Mouse (Mus musculus) CH12.LX (cell line): Measurements from ENCODE around the gene Catip. TPM values are rescaled to one million over a fixed set of nuclear protein-coding genes. Genes with fewer than 3 reads are reported as not detected.
A peak's percentile ranks its signal among the peaks of the same experiment; 100 is the strongest.

Source experiments
- DNase-seq: peaks from one replicate; pipeline ENCODE4 v3.0.0-alpha.2; 2013; ENCODE audit errors: extremely low read depth
- H3K27ac ChIP-seq: 2 replicates; pipeline ENCODE4 v1.5.1; 2012; ENCODE audit warnings: low read depth, mild to moderate bottlenecking, control low read depth, moderate library complexity; ENCODE audit not compliant: insufficient read depth
- H3K27me3 ChIP-seq: replicated peaks from 2 replicates; pipeline ENCODE3; 2012; ENCODE audit warnings: inconsistent platforms
- H3K36me3 ChIP-seq, 2 experiments: replicated peaks in 1 of 2; 2 replicates each; pipeline versions ENCODE3 to v1.6.1; 2012; ENCODE audit warnings: inconsistent platforms in 1 of 2, low read length in 1 of 2, mild to moderate bottlenecking in 1 of 2, mixed read lengths in 1 of 2, moderate library complexity in 1 of 2; ENCODE audit not compliant: control insufficient read depth in 1 of 2, insufficient read depth in 1 of 2
- H3K4me1 ChIP-seq, 2 experiments: 2 replicates each; pipeline ENCODE4 v1.6.1; 2012; ENCODE audit warnings: inconsistent platforms in 1 of 2, moderate library complexity in 1 of 2; ENCODE audit not compliant: insufficient read depth in 2 of 2, control insufficient read depth in 1 of 2
- H3K4me2 ChIP-seq: 2 replicates; pipeline ENCODE4 v1.6.1; 2012; ENCODE audit warnings: low read depth, mild to moderate bottlenecking, control low read depth; ENCODE audit not compliant: poor library complexity, insufficient read depth, severe bottlenecking
- H3K4me3 ChIP-seq, 3 experiments: fragments of 150-350 bp in 1 of 3; sonication (generic) in 1 of 3; replicated peaks in 1 of 3; 2 replicates each; pipeline versions ENCODE3 to v1.5.1; 2011 to 2012; ENCODE audit warnings: low read depth in 2 of 3, low read length in 2 of 3, mild to moderate bottlenecking in 2 of 3, moderate library complexity in 2 of 3, control low read depth in 1 of 3, improper control_type of control experiment in 1 of 3, inconsistent platforms in 1 of 3, mixed read lengths in 1 of 3; ENCODE audit not compliant: poor library complexity in 1 of 3
- H3K79me2 ChIP-seq: replicated peaks from 2 replicates; pipeline ENCODE4 v1.6.1; 2012; ENCODE audit warnings: mild to moderate bottlenecking, moderate library complexity; ENCODE audit not compliant: control insufficient read depth, poor library complexity, insufficient read depth, severe bottlenecking; ENCODE audit errors: extremely low read depth
- H3K9ac ChIP-seq: 2 replicates; pipeline ENCODE4 v1.6.1; 2012; ENCODE audit warnings: low read depth, mild to moderate bottlenecking, control low read depth, moderate library complexity; ENCODE audit not compliant: insufficient read depth
- H3K9me3 ChIP-seq: replicated peaks from 2 replicates; pipeline ENCODE3; 2012; ENCODE audit warnings: low read length, inconsistent platforms, mixed read lengths
- BHLHE40 ChIP-seq: IDR thresholded peaks from 2 replicates; pipeline ENCODE4 v1.6.1; 2011; ENCODE audit warnings: mild to moderate bottlenecking, low read depth, low read length, improper control_type of control experiment
- CHD2 ChIP-seq: IDR thresholded peaks from 2 replicates; pipeline ENCODE4 v1.6.1; 2011; ENCODE audit warnings: low read length, improper control_type of control experiment
- ELF1 ChIP-seq: IDR thresholded peaks from 2 replicates; pipeline ENCODE4 v1.6.1; 2014; ENCODE audit warnings: low read depth, mild to moderate bottlenecking, inconsistent platforms, low read length, improper control_type of control experiment
- EP300 ChIP-seq: IDR thresholded peaks from 2 replicates; pipeline ENCODE4 v1.6.1; 2011; ENCODE audit warnings: low read length, improper control_type of control experiment
- ETS1 ChIP-seq: conservative IDR thresholded peaks from 2 replicates; pipeline ENCODE4 v1.6.1; 2012; ENCODE audit warnings: low read depth, mild to moderate bottlenecking, inconsistent platforms, low read length, improper control_type of control experiment, moderate library complexity
- GABPA ChIP-seq: IDR thresholded peaks from 2 replicates; pipeline ENCODE4 v1.6.1; 2012; ENCODE audit warnings: low read depth, low read length, improper control_type of control experiment, inconsistent platforms; ENCODE audit not compliant: insufficient replicate concordance
- HCFC1 ChIP-seq: IDR thresholded peaks from 2 replicates; pipeline ENCODE4 v1.6.1; 2012; ENCODE audit warnings: low read depth, mild to moderate bottlenecking, inconsistent platforms, low read length, improper control_type of control experiment
- IRF4 ChIP-seq: IDR thresholded peaks from 2 replicates; pipeline ENCODE4 v1.6.1; 2014; ENCODE audit warnings: low read depth, mild to moderate bottlenecking, inconsistent platforms, low read length, improper control_type of control experiment
- JUN ChIP-seq: IDR thresholded peaks from 2 replicates; pipeline ENCODE4 v1.6.1; 2011; ENCODE audit warnings: low read depth, mild to moderate bottlenecking, low read length, improper control_type of control experiment, moderate library complexity; ENCODE audit not compliant: insufficient read depth
- JUND ChIP-seq: conservative IDR thresholded peaks from 2 replicates; pipeline ENCODE4 v1.6.1; 2011; ENCODE audit warnings: low read depth, low read length, improper control_type of control experiment
- KAT2A ChIP-seq: IDR thresholded peaks from 2 replicates; pipeline ENCODE4 v1.6.1; 2012; ENCODE audit warnings: low read length, improper control_type of control experiment, inconsistent platforms; ENCODE audit not compliant: insufficient replicate concordance
- MAFK ChIP-seq: IDR thresholded peaks from 2 replicates; pipeline ENCODE4 v1.6.1; 2011; ENCODE audit warnings: low read length, improper control_type of control experiment; ENCODE audit not compliant: insufficient replicate concordance
- MAX ChIP-seq: IDR thresholded peaks from 2 replicates; pipeline ENCODE4 v1.6.1; 2011; ENCODE audit warnings: low read length, improper control_type of control experiment
- MAZ ChIP-seq: IDR thresholded peaks from 2 replicates; pipeline ENCODE4 v1.6.1; 2012; ENCODE audit warnings: low read depth, mild to moderate bottlenecking, inconsistent platforms, low read length, improper control_type of control experiment, moderate library complexity
- MYC ChIP-seq: IDR thresholded peaks from 2 replicates; pipeline ENCODE4 v1.6.1; 2011; ENCODE audit warnings: low read depth, mild to moderate bottlenecking, improper control_type of control experiment, low read length
- NELFE ChIP-seq: IDR thresholded peaks from 2 replicates; pipeline ENCODE4 v1.6.1; 2011; ENCODE audit warnings: low read depth, low read length, improper control_type of control experiment
- POLR2A ChIP-seq: IDR thresholded peaks from 2 replicates; pipeline ENCODE4 v1.6.1; 2011; ENCODE audit warnings: low read depth, mild to moderate bottlenecking, improper control_type of control experiment, low read length
- RCOR1 ChIP-seq: conservative IDR thresholded peaks from 2 replicates; pipeline ENCODE4 v1.6.1; 2012; ENCODE audit warnings: low read depth, mild to moderate bottlenecking, inconsistent platforms, low read length, improper control_type of control experiment
- SMC3 ChIP-seq: IDR thresholded peaks from 2 replicates; pipeline ENCODE4 v1.6.1; 2011; ENCODE audit warnings: low read depth, low read length, improper control_type of control experiment
- TBP ChIP-seq: conservative IDR thresholded peaks from 2 replicates; pipeline ENCODE4 v1.6.1; 2011; ENCODE audit warnings: low read depth, low read length, improper control_type of control experiment
- USF1 ChIP-seq: IDR thresholded peaks from 2 replicates; pipeline ENCODE4 v1.6.1; 2014; ENCODE audit warnings: low read depth, mild to moderate bottlenecking, inconsistent platforms, low read length, improper control_type of control experiment
- ZC3H11A ChIP-seq: IDR thresholded peaks from 2 replicates; pipeline ENCODE4 v1.6.1; 2012; ENCODE audit warnings: low read depth, mild to moderate bottlenecking, inconsistent platforms, low read length, improper control_type of control experiment
- dilution Hi-C: fragments of 300-500 bp; cut with MboI; formaldehyde crosslinking; loops from 2 replicates; pipeline ENCODE4 v1.14.3; 2020; ENCODE audit warnings: low sequenced_read_pairs; ENCODE audit not compliant: extremely low pct_unique_long_range_greater_than_20kb, extremely low pct_ligation_motif_present
- in situ Hi-C: fragments of 300-500 bp; cut with MboI; formaldehyde crosslinking; loops from 3 replicates; pipeline ENCODE4 v1.14.3; 2019; ENCODE audit warnings: low sequenced_read_pairs, low pct_ligation_motif_present, low pct_unique_long_range_greater_than_20kb, mixed read lengths
- polyA plus RNA-seq: library from polyadenylated mRNA; unstranded; fragments of >175 nt; gene quantifications from 2 replicates; pipeline ENCODE4 v1.2.1, GENCODE M21; 2012; ENCODE audit warnings: low read depth; ENCODE audit not compliant: insufficient read length
- total RNA-seq, 2 experiments: library from RNA; depleted of rRNA; stranded (reverse); fragments of 300-350 nt in 1 of 2; fragments of >200 nt in 1 of 2; gene quantifications; 2 replicates each; pipeline ENCODE4 v1.2.3; 2012 to 2014

Gene Catip
- total and polyA plus RNA-seq, 3 experiments = 0.11 to 2.6 (median 0.30) TPM

DNA sequence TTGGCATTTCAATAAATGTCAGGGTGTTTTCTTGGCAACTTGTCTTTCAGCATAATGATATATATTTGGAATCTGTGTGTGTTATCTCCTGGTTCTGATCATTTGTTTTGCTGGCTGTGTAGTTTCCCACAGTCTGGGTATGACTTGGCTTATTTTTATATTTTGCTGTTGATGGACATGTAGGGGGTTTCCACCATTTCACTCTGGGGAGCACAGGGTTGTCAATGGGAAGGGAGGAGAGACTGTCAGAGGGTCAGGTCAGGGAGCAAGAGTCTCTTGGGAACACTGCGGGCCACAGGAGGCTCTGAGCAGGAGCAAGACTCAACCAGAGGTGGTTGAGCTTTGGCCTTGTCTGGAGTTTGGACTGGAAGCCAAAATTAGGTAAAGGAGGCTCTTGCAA is 19.6 kb upstream of the Catip start (continued):
- no peak for TF ChIP-seq GABPA
- TF ChIP-seq MAX = peak; percentile 73
- no peak for TF ChIP-seq HCFC1
- peak; percentile 96 for TF ChIP-seq IRF4
- peak; percentile 20; the same call in 1 of the 2 replicates for TF ChIP-seq SMC3
- TF ChIP-seq, all 38 proteins: peak for 22

DNA sequence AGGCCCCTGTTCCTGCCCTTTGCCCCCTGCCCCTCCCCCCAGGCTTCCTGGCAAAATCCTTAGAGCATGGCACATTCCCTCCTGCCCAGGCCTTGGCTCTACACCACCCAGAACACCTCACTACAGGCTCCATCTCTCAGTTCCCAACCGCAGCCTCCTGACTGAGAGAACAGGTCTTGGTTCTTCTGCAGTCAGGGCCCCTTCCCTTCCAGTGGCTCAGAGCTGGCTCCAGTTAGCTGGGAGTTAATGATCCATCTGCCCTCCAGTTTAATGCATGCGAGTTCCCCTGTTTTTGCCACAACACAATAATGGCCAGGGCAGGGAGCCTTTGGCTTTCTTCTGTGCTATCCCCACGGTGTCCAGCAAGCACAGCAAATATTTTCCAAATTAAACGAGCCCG is 18.7 kb upstream of the Catip start:
- H3K4me1 ChIP-seq = peaks cover 62 to 89% of the 10 kb centered on the region in 2 experiments
- H3K9ac ChIP-seq = peak overlapping the region; percentile 34
- no peak for DNase-seq
- peak overlapping the region; percentile 100 for H3K27ac ChIP-seq
- H3K27me3 ChIP-seq = no peaks in the 10 kb centered on the region
- TF ChIP-seq MAFK (no peak), ZC3H11A (no peak), MAZ (no peak), USF1 (no peak), JUN (no peak), BHLHE40 (peak; percentile 32; the same call in 1 of the 2 replicates), JUND (no peak), ETS1 (peak; percentile 43; the same call in 1 of the 2 replicates), NELFE (no peak), ELF1 (no peak), IRF4 (0 out of 2 replicates have a peak, but pooled peaks have one; percentile 9), GABPA (no peak), HCFC1 (no peak), POLR2A (0 out of 2 replicates have a peak, but pooled peaks have one; percentile 5), KAT2A (no peak), MAX (no peak), CHD2 (peak; percentile 74), RCOR1 (no peak), EP300 (no peak; the same call in 1 of the 2 replicates), MYC (no peak), TBP (no peak)
- dilution Hi-C loops = no loop called here
- peak overlapping the region; percentile 80 for H3K4me2 ChIP-seq
- peaks cover 18% of the 10 kb centered on the region for H3K9me3 ChIP-seq
- in situ Hi-C loops = no loop called here
- H3K79me2 ChIP-seq = peaks cover 59% of the 10 kb centered on the region
- peak overlapping the region in 2 of 3 experiments; percentile 12 to 21 for H3K4me3 ChIP-seq
- H3K36me3 ChIP-seq = peaks cover 33 to 60% of the 10 kb centered on the region in 2 experiments
